In the genomic region with DNA sequence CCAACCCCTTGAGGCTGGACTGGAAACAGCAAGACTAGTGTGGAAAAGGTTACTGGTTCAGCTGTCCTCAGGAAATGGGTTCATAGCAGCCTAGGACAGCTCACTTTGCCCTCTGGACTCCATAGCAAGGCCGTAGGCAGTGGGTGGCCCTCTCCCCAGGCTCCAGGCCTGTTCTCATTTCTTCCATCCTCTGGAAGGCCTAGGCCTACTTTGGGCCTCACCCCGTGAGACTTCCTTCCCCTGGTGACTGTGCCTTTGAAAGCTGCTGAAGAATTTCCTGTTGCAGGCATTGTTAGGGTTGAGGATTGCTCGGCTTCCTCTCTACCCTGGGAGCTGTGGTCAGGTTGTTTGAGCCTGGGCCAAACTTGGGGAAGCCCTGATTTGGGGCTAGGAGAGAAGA, we compare ENCODE assay signal across 8 mouse cellular contexts. TPM values are rescaled to one million over a fixed set of nuclear protein-coding genes. Genes with fewer than 3 reads are reported as not detected.
A peak's percentile ranks its signal among the peaks of the same experiment; 100 is the strongest.
DNase-seq lines count a peak whose midpoint lies in the region; ATAC-seq lines count a peak whose summit lies in the region.

No protein-coding gene starts in this region.

- no peak overlapping the region for H3K4me3 ChIP-seq in kidney, embryonic 15.5 days (replicated peaks)

- 0 out of 2 replicates have a peak, but pooled peaks have one; percentile 19 for ATAC-seq in kidney, embryonic 15.5 days (replicated peaks; ENCODE audit: low FRiP score)
- peak; percentile 89 for ATAC-seq in megakaryocyte progenitor cell, adult 5-6 weeks (replicated peaks; ENCODE audit: poor library complexity)
- ATAC-seq in frontal cortex, adult (ENCODE audit: low TSS enrichment) = no peak

- no peaks in the 10 kb centered on the region for H3K27me3 ChIP-seq in kidney, embryonic 15.5 days

- no peaks in the 10 kb centered on the region for H3K36me3 ChIP-seq in kidney, embryonic 15.5 days

- no peak overlapping the region for H3K4me2 ChIP-seq in kidney, embryonic 15.5 days

- H3K9me3 ChIP-seq in kidney, embryonic 15.5 days (replicated peaks) = no peaks in the 10 kb centered on the region

- peak; percentile 16 to 24 for DNase-seq in gastrocnemius, postnatal 36 days
- no peak for DNase-seq in gastrocnemius, postnatal 4 days (ENCODE audit: low spot score in 2 of 2)
- DNase-seq in heart, adult 18-20 months = peak; percentile 61 to 85
- DNase-seq in right cerebral cortex, adult 18-20 months = no peak
- DNase-seq in layer of hippocampus, adult 9-11 months = no peak

- peak overlapping the region; percentile 79 for H3K27ac ChIP-seq in kidney, embryonic 15.5 days

- H3K4me1 ChIP-seq in kidney, embryonic 15.5 days = peaks cover 10% of the 10 kb centered on the region

- intact Hi-C loops in gastrocnemius, postnatal 36 days (cut with DNase I) = no loop called here

- no peak overlapping the region for H3K9ac ChIP-seq in kidney, embryonic 15.5 days

- 64% methylated on average over 3 of the region's 3 CpGs for WGBS in kidney, embryonic 15.5 days

RNA-seq across cellular contexts. Expression of a gene that starts 22.1 kb away (rescaled TPM):
- under 1 TPM in 1 of 2 experiments, not detected in 1; 0.08 TPM for total RNA-seq in gastrocnemius, postnatal 36 days (2021)
- not detected for total RNA-seq in gastrocnemius, postnatal 4 days (2021)
- total RNA-seq in heart, adult 18-20 months (2021) = under 1 TPM; 0.15 to 0.26 TPM
- 0.36 and 0.45 TPM in 2 replicates for polyA plus RNA-seq in kidney, embryonic 15.5 days (2015; fragmentation: Nextera tagmentation; extraction: Ambion mirVana)
- total RNA-seq in megakaryocyte progenitor cell, adult 5-6 weeks (2015) = not detected in 2 replicates
- not detected in 2 replicates for total RNA-seq in megakaryocyte progenitor cell, adult 5-6 weeks (2017)

RNA-seq across cellular contexts. Expression of a gene that starts 48.5 kb away (rescaled TPM):
- total RNA-seq in gastrocnemius, postnatal 36 days (2021) = 1 to 10 TPM; 5.6 to 7.7 TPM
- total RNA-seq in gastrocnemius, postnatal 4 days (2021) = 1 to 10 TPM; 7.6 to 9.3 TPM
- total RNA-seq in heart, adult 18-20 months (2021) = 10 to 100 TPM; 16.4 to 19.5 TPM
- polyA plus RNA-seq in kidney, embryonic 15.5 days (2015; fragmentation: Nextera tagmentation; extraction: Ambion mirVana) = 2.6 and 3.5 TPM in 2 replicates
- total RNA-seq in megakaryocyte progenitor cell, adult 5-6 weeks (2015) = 4.7 TPM in 2 replicates
- total RNA-seq in megakaryocyte progenitor cell, adult 5-6 weeks (2017) = 5.3 and 5.6 TPM in 2 replicates

Comparison
In these comparisons a context has a peak if more than half of its experiments do, and no peak if none do; other contexts are left out.
1. DNase-seq: peak in gastrocnemius, postnatal 36 days (2 of 2) and heart, adult 18-20 months (2 of 2); none in gastrocnemius, postnatal 4 days (0 of 2), right cerebral cortex, adult 18-20 months (single experiment) and layer of hippocampus, adult 9-11 months (single experiment).